Mouse (Mus musculus) liver, embryonic 11.5 days (tissue): ENCODE results near the gene Vars. TPM values are rescaled to one million over a fixed set of nuclear protein-coding genes. Genes with fewer than 3 reads are reported as not detected.
"Not testable (repeated sequence)": the region's sequence is repeated elsewhere in the genome, so short reads cannot be mapped to it uniquely, and the experiment has no call there.

ENCODE experiments used
- ATAC-seq: fragments of 200-750 bp; cut with Nextera tagmentation; replicated peaks from 2 replicates; pipeline ENCODE4 v1.8.0; 2017; ENCODE audit warnings: moderate number of reproducible peaks, mild to moderate bottlenecking, moderate TSS enrichment, moderate library complexity; ENCODE audit not compliant: low FRiP score
- DNase-seq: peaks from one replicate; pipeline ENCODE4 v3.0.0-alpha.2; 2017; ENCODE audit warnings: low spot score
- H3K27ac ChIP-seq: fragments of 300-500 bp; sonication (generic); 2 replicates; pipeline ENCODE4 v1.5.1; 2014; ENCODE audit warnings: mild to moderate bottlenecking, low read depth, low read length, control low read depth
- H3K27me3 ChIP-seq: fragments of 300-500 bp; sonication (generic); replicated peaks from 2 replicates; pipeline ENCODE4 v1.6.1; 2014; ENCODE audit warnings: low read length, mixed read lengths; ENCODE audit not compliant: control insufficient read depth, insufficient read depth
- H3K36me3 ChIP-seq: fragments of 300-500 bp; sonication (generic); 2 replicates; pipeline ENCODE4 v1.6.1; 2014; ENCODE audit warnings: mild to moderate bottlenecking, low read length, moderate library complexity, mixed read lengths; ENCODE audit not compliant: control insufficient read depth, insufficient read depth
- H3K4me1 ChIP-seq: fragments of 300-500 bp; sonication (generic); replicated peaks from 2 replicates; pipeline ENCODE4 v1.6.1; 2014; ENCODE audit warnings: low read length, mixed read lengths; ENCODE audit not compliant: control insufficient read depth, insufficient read depth
- H3K4me2 ChIP-seq: fragments of 300-500 bp; sonication (generic); 2 replicates; pipeline ENCODE4 v1.6.1; 2014; ENCODE audit warnings: mild to moderate bottlenecking, control low read depth, moderate library complexity
- H3K4me3 ChIP-seq: fragments of 300-500 bp; sonication (generic); 2 replicates; pipeline ENCODE4 v1.5.1; 2014; ENCODE audit warnings: low read depth, low read length, control low read depth
- H3K9ac ChIP-seq: fragments of 300-500 bp; sonication (generic); 2 replicates; pipeline ENCODE4 v1.6.1; 2014; ENCODE audit warnings: low read depth, low read length, control low read depth
- H3K9me3 ChIP-seq: fragments of 300-500 bp; sonication (generic); 2 replicates; pipeline ENCODE4 v1.6.1; 2016; ENCODE audit warnings: low read length, inconsistent platforms, mixed read lengths; ENCODE audit not compliant: control insufficient read depth
- WGBS: fragments of 180-500 bp; shearing (Covaris S2); extraction: QIAGEN DNeasy Blood & Tissue Kit; methylation state at CpG from one replicate; pipeline ENCODE4 v1.1.7; 2014; 5-methylcytosine and 5-hydroxymethylcytosine counted together
- polyA plus RNA-seq: library from polyadenylated mRNA; unstranded; fragments of >200 nt; fragmentation: Nextera tagmentation; extraction: Ambion mirVana; gene quantifications from 2 replicates; pipeline ENCODE4 v1.2.1, GENCODE M21; 2014

The Vars gene
- polyA plus RNA-seq, 1 experiment from 2014 or later: 234 TPM

DNA sequence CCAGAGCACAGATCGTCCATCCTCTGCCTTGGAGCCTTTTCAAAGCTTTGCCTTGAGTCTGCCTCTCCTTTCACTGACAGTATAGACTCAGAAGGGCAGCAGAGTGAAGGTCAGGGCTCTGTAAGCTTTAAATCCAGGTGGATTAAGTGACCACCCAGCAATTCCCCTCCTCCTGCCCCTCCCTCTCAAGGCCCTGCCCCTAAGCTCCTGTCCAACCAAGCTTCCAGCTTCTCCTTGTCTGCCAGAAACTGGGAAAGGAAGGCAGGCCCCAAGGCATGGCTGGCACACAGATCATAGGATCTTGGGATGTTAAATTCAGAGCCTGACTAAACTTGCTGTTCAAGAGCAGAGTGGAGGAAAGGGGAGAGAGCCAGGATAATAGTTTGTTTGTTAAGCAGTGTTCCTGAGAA is 36.1 kb upstream of the Vars start:
- 21% methylated on average over 1 of the region's 1 CpGs for WGBS
- H3K9me3 ChIP-seq: no peaks in the 10 kb centered on the region

DNA sequence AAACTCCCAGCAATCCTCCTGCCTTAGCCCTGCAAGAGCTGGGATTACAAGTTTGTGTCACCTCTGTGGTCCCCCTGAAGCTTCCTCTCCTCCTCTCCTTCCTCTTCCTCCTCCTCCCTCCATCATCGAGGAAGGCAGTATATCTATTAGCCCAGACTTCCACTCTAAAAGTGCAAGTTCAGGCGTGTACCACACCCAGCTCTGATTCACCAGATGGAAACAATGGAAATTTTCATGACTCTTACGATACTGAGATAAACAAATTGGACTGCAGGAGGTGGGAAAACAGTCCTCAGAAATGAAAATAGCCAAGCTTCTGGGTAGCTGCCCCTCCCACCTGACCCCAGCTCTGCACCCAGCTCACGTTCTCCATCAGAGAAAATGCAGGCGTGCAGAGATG is 35.2 kb upstream of the Vars start:
- 49% methylated on average over 5 of the region's 5 CpGs for WGBS
- Histone ChIP-seq H3K27me3 (peaks cover 34% of the 10 kb centered on the region), H3K36me3 (no peaks in the 10 kb centered on the region), H3K4me1 (no peaks in the 10 kb centered on the region), H3K27ac (no peak overlapping the region), H3K9ac (no peak overlapping the region), H3K4me2 (no peak overlapping the region), H3K4me3 (no peak overlapping the region), H3K9me3 (no peaks in the 10 kb centered on the region)
- no peak for ATAC-seq
- DNase-seq: no peak

More for the DNA sequence above, 36.1 kb upstream of the Vars start:
- Histone ChIP-seq H3K4me3 (no peak overlapping the region), H3K36me3 (no peaks in the 10 kb centered on the region), H3K27ac (no peak overlapping the region), H3K27me3 (peaks cover 30% of the 10 kb centered on the region), H3K9ac (no peak overlapping the region), H3K4me2 (no peak overlapping the region), H3K4me1 (peaks cover 8% of the 10 kb centered on the region)
- DNase-seq: no peak
- ATAC-seq: no peak

DNA sequence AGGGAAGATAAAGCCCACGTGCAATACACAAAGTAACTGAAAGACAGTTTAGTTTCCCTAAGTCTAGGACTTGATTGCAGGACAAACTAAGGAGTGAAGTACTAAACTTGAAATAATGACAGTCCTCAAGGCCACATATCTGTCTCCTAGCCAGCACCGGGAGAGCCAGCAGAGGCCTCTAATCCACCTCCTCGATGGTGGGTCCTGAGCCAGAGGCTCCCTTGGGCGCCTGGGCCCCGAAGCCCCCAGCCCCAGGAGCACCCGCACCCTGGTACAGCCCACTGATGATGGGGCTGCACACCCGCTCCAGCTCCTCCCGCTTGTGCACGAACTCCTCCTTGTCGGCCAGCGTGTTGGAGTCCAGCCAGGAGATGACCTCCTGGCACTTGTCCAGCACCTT is 31.0 kb upstream of the Vars start, which contains the start of gene Gm20481:
Gm20481 (plus strand) TSS at position 91 of the 400 bp plus-strand sequence.
- not testable (repeated sequence) for H3K4me3 ChIP-seq, H3K36me3 ChIP-seq, ATAC-seq, H3K9ac ChIP-seq, H3K4me1 ChIP-seq, DNase-seq, H3K27ac ChIP-seq, H3K4me2 ChIP-seq, H3K9me3 ChIP-seq
- 65% methylated on average over 7 of the region's 11 CpGs for WGBS
- peaks cover 40% of the 10 kb centered on the region for H3K27me3 ChIP-seq

DNA sequence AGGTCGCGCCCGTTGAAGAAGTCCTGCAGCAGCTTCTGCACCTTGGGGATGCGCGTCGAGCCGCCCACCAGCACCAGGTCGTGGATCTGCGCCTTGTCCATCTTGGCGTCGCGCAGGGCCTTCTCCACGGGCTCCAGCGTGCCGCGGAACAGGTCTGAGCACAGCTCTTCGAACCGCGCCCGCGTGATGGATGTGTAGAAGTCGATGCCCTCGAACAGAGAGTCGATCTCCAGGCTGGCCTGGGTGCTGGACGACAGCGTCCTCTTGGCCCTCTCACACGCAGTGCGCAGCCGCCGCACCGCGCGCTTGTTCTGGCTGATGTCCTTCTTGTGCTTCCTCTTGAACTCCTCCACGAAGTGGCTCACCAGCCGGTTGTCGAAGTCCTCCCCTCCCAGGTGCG is 29.9 kb upstream of the Vars start:
- H3K27ac ChIP-seq, ATAC-seq, H3K4me1 ChIP-seq, H3K4me3 ChIP-seq, H3K9me3 ChIP-seq, DNase-seq, H3K4me2 ChIP-seq, H3K9ac ChIP-seq, H3K36me3 ChIP-seq: not testable (repeated sequence)
- WGBS: 29% methylated on average over 24 of the region's 37 CpGs
- H3K27me3 ChIP-seq: peaks cover 40% of the 10 kb centered on the region

DNA sequence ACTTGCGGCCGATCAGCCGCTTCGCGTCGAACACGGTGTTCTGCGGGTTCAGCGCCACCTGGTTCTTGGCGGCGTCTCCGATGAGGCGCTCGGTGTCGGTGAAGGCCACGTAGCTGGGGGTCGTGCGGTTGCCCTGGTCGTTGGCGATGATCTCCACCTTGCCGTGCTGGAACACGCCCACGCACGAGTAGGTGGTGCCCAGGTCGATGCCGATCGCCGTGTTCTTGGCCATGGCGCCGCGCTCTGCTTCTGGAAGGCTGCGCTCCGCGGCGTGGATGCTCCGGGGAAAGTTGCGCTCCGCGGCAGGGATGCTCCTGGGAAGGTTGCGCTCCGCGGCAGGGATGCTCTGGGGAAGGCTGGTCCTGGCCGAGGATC is 29.1 kb upstream of the Vars start:
- not testable (repeated sequence) for H3K9ac ChIP-seq, H3K9me3 ChIP-seq, H3K27ac ChIP-seq, ATAC-seq, H3K4me1 ChIP-seq, DNase-seq, H3K36me3 ChIP-seq
- peak overlapping the region; percentile 44 for H3K4me3 ChIP-seq
- WGBS: 4% methylated on average over 21 of the region's 43 CpGs
- H3K27me3 ChIP-seq: peaks cover 40% of the 10 kb centered on the region
- H3K4me2 ChIP-seq: peak overlapping the region; percentile 87

DNA sequence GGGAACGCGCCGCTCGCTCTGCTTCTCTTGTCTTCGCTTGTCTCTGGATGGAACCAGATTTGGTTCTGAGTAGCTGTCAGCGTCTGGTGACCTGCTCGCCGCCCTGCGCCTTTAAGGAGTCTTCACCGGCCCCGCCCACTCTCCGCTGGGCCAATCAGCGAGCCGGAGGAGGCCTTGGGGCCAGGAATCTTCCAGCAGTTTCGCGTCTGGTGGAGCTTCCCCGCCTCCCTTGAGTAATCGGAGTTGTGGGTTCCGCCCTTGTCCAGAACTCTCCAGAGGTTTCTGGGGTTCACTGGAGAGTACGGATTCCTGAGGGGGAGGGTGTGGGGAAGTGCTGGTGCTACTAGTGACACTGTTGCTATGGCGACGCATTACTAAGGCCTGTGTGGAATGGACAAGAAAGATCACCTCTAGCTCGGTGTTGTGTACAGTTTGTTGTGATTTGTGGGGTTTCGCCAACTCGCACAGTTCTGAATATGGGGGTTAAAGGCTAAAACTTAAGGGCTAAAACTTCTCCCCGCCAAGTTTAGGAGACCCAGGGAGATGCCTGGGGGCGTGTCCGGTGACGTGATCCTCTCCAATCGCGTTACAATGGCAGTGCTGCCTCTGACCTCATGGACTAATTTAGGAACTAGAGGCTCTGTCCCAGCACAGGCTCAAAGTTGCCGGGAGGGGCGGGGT is 28.6 kb upstream of the Vars start, which contains the start of the genes Hspa1a and Hspa1l:
Hspa1a (minus strand) TSS at position 88 of the 681 bp plus-strand sequence.
Hspa1l (plus strand) TSS at position 635 of the 681 bp plus-strand sequence.
- WGBS: 2% methylated on average over 25 of the region's 33 CpGs
- Histone ChIP-seq H3K4me3 (peak within 1 kb of the TSS; percentile 44), H3K27me3 (peaks cover 40% of the 10 kb centered on the region), H3K4me2 (peak within 1 kb of the TSS; percentile 87), H3K9ac (peak within 1 kb of the TSS; percentile 34; the same call in 1 of the 2 replicates)
- not testable (repeated sequence) for H3K4me1 ChIP-seq, H3K9me3 ChIP-seq, H3K36me3 ChIP-seq, H3K27ac ChIP-seq
- ATAC-seq (peak; percentile 94), DNase-seq (peak; percentile 71)

DNA sequence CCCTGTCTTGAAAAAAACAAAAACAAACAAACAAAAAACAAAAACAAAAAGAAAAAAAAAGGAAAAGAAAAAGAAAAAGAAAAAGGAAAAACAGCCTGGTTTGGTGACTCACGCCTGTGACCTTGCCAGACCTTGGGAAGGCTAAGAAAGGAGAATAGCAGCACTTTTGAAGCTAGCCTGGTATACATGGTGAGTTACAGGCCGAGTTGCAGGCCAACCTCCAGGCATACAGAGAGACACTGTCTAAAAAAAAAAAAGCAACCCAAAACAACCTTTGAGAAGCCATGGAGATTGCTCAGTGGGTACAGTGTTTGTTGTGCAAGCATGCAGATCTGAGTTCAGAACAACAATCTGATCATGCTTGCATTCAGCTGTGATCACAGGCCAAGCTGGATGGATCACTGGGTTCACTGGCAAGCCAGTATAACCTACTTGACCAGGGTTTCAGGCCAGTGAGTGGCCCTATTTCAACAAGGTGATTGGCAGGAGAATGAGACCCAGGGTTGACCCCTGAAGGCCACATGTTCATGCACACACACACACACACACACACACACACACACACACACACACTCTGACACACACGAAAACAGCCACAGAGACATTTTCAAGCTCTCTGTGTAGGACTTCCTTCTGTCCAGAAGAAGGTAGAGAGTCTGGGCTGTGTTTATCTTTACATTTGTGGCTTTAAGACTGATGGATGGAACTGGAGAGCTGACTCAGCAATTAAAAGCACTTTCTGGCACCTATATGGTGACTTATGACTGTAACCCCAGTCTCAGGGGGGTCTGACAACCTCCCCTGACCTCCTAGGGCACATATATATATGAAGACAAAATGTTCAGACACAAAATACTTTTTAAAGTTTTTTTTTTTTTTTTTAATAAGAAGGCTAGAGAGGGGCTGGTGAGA is 24.9 kb upstream of the Vars start:
- DNase-seq: no peak
- H3K27me3 ChIP-seq: peaks cover 16% of the 10 kb centered on the region

DNA sequence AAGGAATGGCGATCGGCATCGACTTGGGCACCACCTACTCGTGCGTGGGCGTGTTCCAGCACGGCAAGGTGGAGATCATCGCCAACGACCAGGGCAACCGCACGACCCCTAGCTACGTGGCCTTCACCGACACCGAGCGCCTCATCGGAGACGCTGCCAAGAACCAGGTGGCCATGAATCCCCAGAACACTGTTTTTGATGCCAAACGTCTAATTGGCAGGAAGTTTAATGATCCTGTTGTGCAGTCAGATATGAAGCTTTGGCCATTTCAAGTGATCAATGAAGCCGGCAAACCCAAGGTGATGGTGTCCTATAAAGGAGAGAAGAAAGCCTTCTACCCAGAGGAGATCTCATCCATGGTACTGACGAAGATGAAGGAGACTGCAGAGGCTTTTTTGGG is 23.8 kb upstream of the Vars start:
- DNase-seq (no peak), ATAC-seq (no peak)
- Histone ChIP-seq H3K36me3 (no peaks in the 10 kb centered on the region), H3K27me3 (peaks cover 16% of the 10 kb centered on the region), H3K27ac (no peak overlapping the region), H3K9me3 (no peaks in the 10 kb centered on the region), H3K4me3 (no peak overlapping the region), H3K9ac (no peak overlapping the region), H3K4me1 (peaks cover 12% of the 10 kb centered on the region), H3K4me2 (no peak overlapping the region)
- 91% methylated on average over 20 of the region's 20 CpGs for whole genome bisulfite sequencing

More for the DNA sequence above, 24.9 kb upstream of the Vars start:
- H3K36me3 ChIP-seq: no peaks in the 10 kb centered on the region
- H3K9me3 ChIP-seq: no peaks in the 10 kb centered on the region
- no peak overlapping the region for H3K4me3 ChIP-seq
- H3K4me2 ChIP-seq: no peak overlapping the region
- ATAC-seq: no peak
- 73% methylated on average over 3 of the region's 3 CpGs for WGBS
- H3K4me1 ChIP-seq: peaks cover 10% of the 10 kb centered on the region
- no peak overlapping the region for H3K27ac ChIP-seq
- no peak overlapping the region for H3K9ac ChIP-seq
